Mouse (Mus musculus) embryonic facial prominence, embryonic 13.5 days (tissue): ENCODE results near the gene Avp. TPM values are rescaled to one million over a fixed set of nuclear protein-coding genes. Genes with fewer than 3 reads are reported as not detected.
"Not testable (repeated sequence)": the region's sequence is repeated elsewhere in the genome, so short reads cannot be mapped to it uniquely, and the experiment has no call there.

Experiments used
- ATAC-seq: fragments of 200-750 bp; cut with Nextera tagmentation; 2 replicates; pipeline ENCODE4 v1.8.0; 2017; ENCODE audit warnings: low read depth; ENCODE audit not compliant: insufficient number of reproducible peaks, insufficient read depth, low FRiP score, low TSS enrichment
- H3K27ac ChIP-seq: fragments of 300-500 bp; sonication (generic); 2 replicates; pipeline ENCODE4 v1.5.1; 2015; ENCODE audit warnings: moderate library complexity, mild to moderate bottlenecking, inconsistent platforms
- H3K27me3 ChIP-seq: fragments of 300-500 bp; sonication (generic); 2 replicates; pipeline ENCODE4 v1.6.1; 2015; ENCODE audit warnings: mild to moderate bottlenecking, inconsistent platforms
- H3K36me3 ChIP-seq: fragments of 300-500 bp; sonication (generic); 2 replicates; pipeline ENCODE4 v1.6.1; 2015; ENCODE audit warnings: mild to moderate bottlenecking, inconsistent platforms
- H3K4me1 ChIP-seq: fragments of 300-500 bp; sonication (generic); 2 replicates; pipeline ENCODE4 v1.6.1; 2015; ENCODE audit warnings: inconsistent platforms
- H3K4me2 ChIP-seq: fragments of 300-500 bp; sonication (generic); 2 replicates; pipeline ENCODE4 v1.6.1; 2015; ENCODE audit warnings: moderate library complexity, mild to moderate bottlenecking, inconsistent platforms
- H3K4me3 ChIP-seq: fragments of 300-500 bp; sonication (generic); 2 replicates; pipeline ENCODE4 v1.5.1; 2015; ENCODE audit warnings: mild to moderate bottlenecking, inconsistent platforms
- H3K9ac ChIP-seq: fragments of 300-500 bp; sonication (generic); 2 replicates; pipeline ENCODE4 v1.6.1; 2015; ENCODE audit warnings: mild to moderate bottlenecking, inconsistent platforms
- H3K9me3 ChIP-seq: fragments of 300-500 bp; sonication (generic); 2 replicates; pipeline ENCODE4 v1.6.1; 2016; ENCODE audit warnings: inconsistent platforms
- WGBS: fragments of 180-500 bp; shearing (Covaris S2); methylation state at CpG from one replicate; pipeline ENCODE4 v1.1.7; 2015; ENCODE audit warnings: mixed read lengths; 5-methylcytosine and 5-hydroxymethylcytosine counted together
- polyA plus RNA-seq: library from polyadenylated mRNA; unstranded; fragments of >200 nt; fragmentation: Nextera tagmentation; extraction: Ambion mirVana; gene quantifications from 2 replicates; pipeline ENCODE4 v1.2.1, GENCODE M21; 2015

Gene Avp
- polyA plus RNA-seq, 1 experiment from 2014 or later: not detected

DNA sequence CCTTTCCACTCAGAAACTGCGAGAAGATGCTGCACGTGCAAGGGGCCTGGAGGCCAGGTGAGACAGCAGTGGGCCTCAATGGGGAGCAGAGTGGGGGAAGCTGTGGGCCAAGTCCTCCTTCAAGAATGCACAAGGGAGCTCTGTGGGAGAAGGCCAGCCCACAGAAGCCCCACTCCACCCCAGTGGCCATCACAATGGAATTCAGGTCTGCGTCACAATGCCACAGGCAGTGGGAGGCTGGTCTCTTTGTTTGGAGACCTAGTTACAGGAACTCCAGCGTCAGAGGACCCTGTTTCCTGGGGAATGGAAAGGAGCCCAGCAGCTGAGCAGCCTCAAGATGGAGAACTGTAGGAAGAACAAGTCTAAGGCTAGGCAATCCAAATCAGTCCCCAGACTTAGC lies 6.8 kb upstream of the Avp start:
- H3K36me3 ChIP-seq: peaks cover 32% of the 10 kb centered on the region
- H3K9me3 ChIP-seq: no peaks in the 10 kb centered on the region
- no peaks in the 10 kb centered on the region for H3K27me3 ChIP-seq
- H3K9ac ChIP-seq: no peak overlapping the region
- H3K27ac ChIP-seq: no peak overlapping the region
- WGBS: 65% methylated on average over 4 of the region's 4 CpGs
- no peak overlapping the region for H3K4me2 ChIP-seq
- H3K4me3 ChIP-seq: no peak overlapping the region
- no peaks in the 10 kb centered on the region for H3K4me1 ChIP-seq
- ATAC-seq: no peak

DNA sequence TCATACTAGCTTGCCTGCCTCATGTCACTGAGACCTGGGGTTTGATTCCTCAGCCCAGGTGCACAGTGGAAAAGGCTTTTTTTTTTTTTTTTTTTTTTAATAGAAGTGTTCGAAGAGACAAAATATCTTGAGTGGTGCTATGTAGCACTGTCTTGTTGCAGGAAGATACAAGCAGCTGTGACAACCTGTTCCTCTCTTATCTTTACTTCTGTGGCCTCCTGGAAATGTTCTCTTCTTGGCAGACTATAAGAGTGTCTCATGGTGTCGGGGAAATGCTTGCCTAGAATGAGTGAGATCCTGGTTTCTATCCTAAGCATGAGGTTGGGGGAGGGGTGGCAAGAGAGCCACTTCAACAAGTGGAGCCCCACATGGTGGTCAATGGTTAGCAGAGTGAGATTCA lies 6.0 kb upstream of the Avp start:
- no peak overlapping the region for H3K27ac ChIP-seq
- no peaks in the 10 kb centered on the region for H3K4me1 ChIP-seq
- no peak overlapping the region for H3K9ac ChIP-seq
- peaks cover 6% of the 10 kb centered on the region; the same call in 1 of the 2 replicates for H3K27me3 ChIP-seq
- H3K36me3 ChIP-seq: peaks cover 27% of the 10 kb centered on the region
- no peak overlapping the region for H3K4me2 ChIP-seq
- WGBS: 86% methylated on average over 2 of the region's 2 CpGs
- ATAC-seq: no peak
- H3K4me3 ChIP-seq: no peak overlapping the region
- H3K9me3 ChIP-seq: no peaks in the 10 kb centered on the region

DNA sequence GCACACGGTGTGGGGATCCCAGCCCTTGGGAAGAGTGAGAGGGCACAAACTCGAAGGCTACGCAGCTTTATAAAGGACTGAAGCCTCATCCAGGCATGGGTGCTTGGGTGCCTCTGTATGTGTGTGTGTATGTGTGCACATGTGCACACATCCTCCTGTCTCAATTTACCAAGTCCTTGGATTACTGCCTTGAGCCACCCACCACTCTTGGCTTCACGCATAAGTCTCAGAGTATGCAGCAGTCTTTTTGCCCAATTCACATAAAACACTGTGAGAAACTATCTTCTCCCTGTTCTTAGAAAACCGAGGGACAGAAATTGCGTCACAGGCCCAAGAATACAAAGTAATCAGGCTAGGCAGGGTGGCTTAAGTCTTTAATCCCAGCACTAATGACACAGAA lies 3.7 kb upstream of the Avp start:
- no peak overlapping the region for H3K9ac ChIP-seq
- H3K36me3 ChIP-seq: peaks cover 11% of the 10 kb centered on the region
- H3K27me3 ChIP-seq: peaks cover 29% of the 10 kb centered on the region
- H3K4me1 ChIP-seq: peaks cover under 1% of the 10 kb centered on the region; the same call in 1 of the 2 replicates
- no peak overlapping the region for H3K4me2 ChIP-seq
- 83% methylated on average over 6 of the region's 6 CpGs for WGBS
- no peaks in the 10 kb centered on the region for H3K9me3 ChIP-seq
- no peak for ATAC-seq
- no peak overlapping the region for H3K27ac ChIP-seq
- no peak overlapping the region for H3K4me3 ChIP-seq

DNA sequence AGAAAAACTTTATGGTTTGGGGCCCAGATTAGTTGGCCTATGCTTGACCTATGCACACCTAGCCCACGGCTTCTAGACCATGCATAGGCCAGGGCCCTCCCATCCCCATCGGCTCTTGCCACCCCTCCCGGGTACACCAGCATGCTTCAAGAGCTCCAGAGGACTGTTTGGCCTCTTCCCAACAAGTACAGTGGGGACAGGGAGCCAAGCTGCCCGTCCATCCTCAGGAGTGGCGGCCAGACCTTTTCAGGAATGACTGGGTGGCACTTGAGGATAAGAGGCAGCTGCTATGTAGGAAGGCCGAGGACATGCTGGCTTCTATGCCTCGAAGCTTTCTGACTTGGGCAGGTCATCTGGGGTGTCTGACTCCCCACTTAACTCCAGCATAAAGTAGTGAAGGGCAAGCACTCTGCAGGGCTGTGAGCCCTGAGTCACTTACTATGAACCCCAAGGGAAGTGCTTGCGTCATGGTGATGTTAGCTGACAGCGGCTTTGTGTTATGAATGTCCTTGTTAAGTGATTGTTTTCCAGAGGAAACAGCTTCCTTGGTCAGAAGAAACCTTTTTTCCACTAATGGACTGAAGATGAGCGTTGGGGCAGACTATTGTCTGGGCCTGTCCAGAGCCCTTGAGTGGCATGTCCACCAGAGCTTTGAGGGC lies 1.7 kb upstream of the Avp start:
- Histone ChIP-seq H3K4me1 (peaks cover 15% of the 10 kb centered on the region), H3K36me3 (no peaks in the 10 kb centered on the region), H3K4me2 (no peak overlapping the region), H3K9me3 (no peaks in the 10 kb centered on the region), H3K27ac (no peak overlapping the region), H3K27me3 (peaks cover 49% of the 10 kb centered on the region), H3K9ac (no peak overlapping the region), H3K4me3 (no peak overlapping the region)
- WGBS: 82% methylated on average over 10 of the region's 10 CpGs
- no peak for ATAC-seq

DNA sequence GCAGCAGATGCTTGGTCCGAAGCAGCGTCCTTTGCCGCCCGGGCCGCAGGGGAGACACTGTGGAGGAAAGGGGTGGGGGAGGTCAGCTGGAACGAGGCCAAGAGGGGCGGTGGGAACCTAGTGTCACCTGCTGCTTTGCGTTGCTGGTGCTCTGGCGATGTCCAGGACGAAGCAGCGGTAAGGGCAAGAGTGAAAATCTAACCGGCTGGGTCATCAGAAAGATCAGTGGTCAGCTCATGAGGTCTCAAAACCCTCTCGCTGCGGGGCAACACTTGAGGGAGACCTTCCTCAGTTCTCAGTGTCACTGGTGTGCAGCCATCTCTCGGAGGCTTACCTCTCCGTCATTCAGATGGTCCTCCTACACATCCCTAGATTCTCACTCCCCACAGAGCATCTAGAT lies 1.2 kb downstream of the Avp start:
- Histone ChIP-seq H3K36me3 (no peaks in the 10 kb centered on the region), H3K27ac (no peak overlapping the region), H3K4me3 (peak overlapping the region; percentile 40), H3K9me3 (no peaks in the 10 kb centered on the region), H3K9ac (peak overlapping the region; percentile 67; the same call in 1 of the 2 replicates), H3K4me2 (peak overlapping the region; percentile 69), H3K27me3 (peaks cover 78% of the 10 kb centered on the region), H3K4me1 (peaks cover 29% of the 10 kb centered on the region)
- ATAC-seq: no peak
- WGBS: 4% methylated on average over 16 of the region's 16 CpGs

GRCm38 (mm10) chr2:130579791-130580190 lies 2.6 kb downstream of the Avp start:
- H3K27me3 ChIP-seq: peaks cover 92% of the 10 kb centered on the region
- H3K9ac ChIP-seq: no peak overlapping the region
- H3K9me3 ChIP-seq: no peaks in the 10 kb centered on the region
- peak overlapping the region; percentile 22; the same call in 1 of the 2 replicates for H3K4me2 ChIP-seq
- no peak overlapping the region for H3K27ac ChIP-seq
- no peaks in the 10 kb centered on the region for H3K36me3 ChIP-seq
- WGBS: 6% methylated on average over 8 of the region's 8 CpGs
- peaks cover 29% of the 10 kb centered on the region for H3K4me1 ChIP-seq
- peak overlapping the region; percentile 40; the same call in 1 of the 2 replicates for H3K4me3 ChIP-seq
- ATAC-seq: no peak

GRCm38 (mm10) chr2:130578148-130578547 lies 4.2 kb downstream of the Avp start:
- no peak for ATAC-seq
- Histone ChIP-seq H3K27me3 (peaks cover 88% of the 10 kb centered on the region), H3K27ac (no peak overlapping the region), H3K9me3 (no peaks in the 10 kb centered on the region), H3K9ac (no peak overlapping the region), H3K36me3 (no peaks in the 10 kb centered on the region), H3K4me1 (peaks cover 29% of the 10 kb centered on the region), H3K4me2 (no peak overlapping the region), H3K4me3 (no peak overlapping the region)
- 6% methylated on average over 11 of the region's 11 CpGs for WGBS

DNA sequence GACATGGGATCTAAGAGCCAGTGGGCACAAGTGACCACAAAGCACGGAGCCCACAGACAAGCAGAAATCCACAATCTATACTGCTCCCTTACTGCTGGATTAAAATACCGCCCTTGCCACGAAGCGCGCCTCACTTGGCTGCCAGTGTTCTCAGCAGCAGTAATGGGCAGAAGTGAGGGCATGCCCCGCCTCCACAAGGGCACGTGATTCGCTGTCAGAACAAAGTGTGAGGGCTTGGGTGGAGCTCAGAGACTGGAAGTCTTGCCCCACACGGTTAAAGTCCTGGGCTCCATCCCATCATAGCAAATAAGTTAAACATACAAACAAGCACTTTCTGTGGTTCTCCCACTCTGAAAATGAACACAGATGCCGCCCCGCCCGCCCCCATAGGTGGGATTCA lies 4.7 kb downstream of the Avp start:
- no peaks in the 10 kb centered on the region for H3K9me3 ChIP-seq
- H3K4me1 ChIP-seq: peaks cover 29% of the 10 kb centered on the region
- H3K4me2 ChIP-seq: peak overlapping the region; percentile 62
- no peak overlapping the region for H3K27ac ChIP-seq
- H3K36me3 ChIP-seq: no peaks in the 10 kb centered on the region
- ATAC-seq: no peak
- H3K27me3 ChIP-seq: peaks cover 83% of the 10 kb centered on the region
- 2% methylated on average over 12 of the region's 12 CpGs for WGBS
- no peak overlapping the region for H3K9ac ChIP-seq
- peak overlapping the region; percentile 37; the same call in 1 of the 2 replicates for H3K4me3 ChIP-seq

DNA sequence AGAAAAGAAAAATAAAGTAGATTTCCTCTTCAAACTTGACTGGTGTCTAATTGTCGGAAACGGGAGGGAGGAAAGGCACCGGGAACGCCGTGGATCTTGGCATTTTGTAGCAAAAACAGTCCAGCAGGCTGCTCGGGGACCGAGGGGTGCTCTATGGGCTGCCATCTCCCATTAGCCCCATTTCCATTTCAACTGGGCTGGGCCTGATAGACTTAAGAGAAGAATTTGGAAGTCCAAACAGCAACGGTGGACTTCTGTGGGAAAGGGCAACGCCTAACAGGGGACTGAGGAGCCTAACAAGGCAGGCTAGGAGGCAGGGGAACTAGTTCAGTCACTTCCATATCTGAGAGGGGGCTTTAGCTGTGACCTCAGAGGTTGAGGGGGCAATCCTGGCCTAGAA lies 5.3 kb downstream of the Avp start:
- no peaks in the 10 kb centered on the region for H3K36me3 ChIP-seq
- H3K9me3 ChIP-seq: no peaks in the 10 kb centered on the region
- no peak for ATAC-seq
- WGBS: 4% methylated on average over 9 of the region's 9 CpGs
- peak overlapping the region; percentile 37 for H3K4me3 ChIP-seq
- H3K4me1 ChIP-seq: peaks cover 29% of the 10 kb centered on the region
- H3K27me3 ChIP-seq: peaks cover 81% of the 10 kb centered on the region
- H3K9ac ChIP-seq: peak overlapping the region; percentile 57
- peak overlapping the region; percentile 62 for H3K4me2 ChIP-seq
- no peak overlapping the region for H3K27ac ChIP-seq

DNA sequence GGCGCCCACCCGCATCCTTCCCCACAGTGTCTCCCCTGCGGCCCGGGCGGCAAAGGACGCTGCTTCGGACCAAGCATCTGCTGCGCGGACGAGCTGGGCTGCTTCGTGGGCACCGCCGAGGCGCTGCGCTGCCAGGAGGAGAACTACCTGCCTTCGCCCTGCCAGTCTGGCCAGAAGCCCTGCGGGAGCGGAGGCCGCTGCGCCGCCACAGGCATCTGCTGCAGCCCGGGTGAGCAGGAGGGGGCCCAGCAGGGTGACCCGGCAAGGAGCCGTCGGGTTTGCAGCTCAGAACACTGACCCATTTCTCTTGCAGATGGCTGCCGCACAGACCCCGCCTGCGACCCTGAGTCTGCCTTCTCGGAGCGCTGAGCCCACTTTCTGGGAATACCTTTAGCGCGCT lies 5.8 kb downstream of the Avp start:
- H3K9ac ChIP-seq: peak overlapping the region; percentile 57
- H3K27me3 ChIP-seq: peaks cover 76% of the 10 kb centered on the region
- H3K27ac ChIP-seq, H3K9me3 ChIP-seq, H3K36me3 ChIP-seq, ATAC-seq: not testable (repeated sequence)
- H3K4me3 ChIP-seq: peak overlapping the region; percentile 37
- WGBS: 2% methylated on average over 29 of the region's 32 CpGs
- H3K4me2 ChIP-seq: peak overlapping the region; percentile 62
- peaks cover 29% of the 10 kb centered on the region for H3K4me1 ChIP-seq

DNA sequence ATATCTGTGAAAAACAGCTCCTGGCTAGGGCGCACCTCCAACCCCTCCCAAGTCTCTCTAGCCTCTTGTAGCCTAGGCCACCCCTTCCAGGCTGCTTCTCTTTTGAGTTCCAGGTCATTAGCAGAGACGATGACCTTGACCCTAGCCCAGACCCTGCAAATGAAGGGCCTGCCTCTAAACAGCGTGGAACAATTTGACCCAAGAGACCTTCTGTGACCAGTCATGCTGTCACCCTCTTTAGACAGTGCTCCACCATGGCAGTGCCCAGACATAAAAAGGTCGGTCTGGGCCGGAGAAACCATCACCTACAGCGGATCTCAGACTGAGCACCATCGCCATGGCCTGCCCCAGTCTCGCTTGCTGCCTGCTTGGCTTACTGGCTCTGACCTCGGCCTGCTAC lies 6.5 kb downstream of the Avp start, which contains the start of gene Oxt:
TSS of gene Oxt (plus strand) at position 301 of the 400 bp plus-strand sequence.
- 46% methylated on average over 9 of the region's 9 CpGs for WGBS

DNA sequence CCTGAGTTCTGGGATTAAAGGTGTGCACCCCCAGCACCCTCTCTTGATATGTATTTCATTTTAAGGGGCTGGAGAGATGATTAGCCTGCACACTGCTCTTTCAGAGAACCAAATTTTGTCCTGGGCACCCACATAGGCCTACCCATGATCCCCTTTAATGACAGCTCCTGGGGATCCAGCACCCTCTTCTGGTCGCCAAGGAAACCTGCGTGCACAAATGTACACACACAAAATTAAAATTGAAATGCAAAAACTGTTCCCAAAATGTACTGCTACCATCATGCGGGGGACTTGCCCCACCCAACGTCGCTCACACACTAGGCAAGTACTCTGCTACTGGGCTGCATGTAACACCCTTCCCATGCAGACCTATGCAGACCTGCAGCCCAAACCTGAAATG lies 7.4 kb downstream of the Avp start:
- H3K9ac ChIP-seq: no peak overlapping the region
- H3K4me1 ChIP-seq: peaks cover 18% of the 10 kb centered on the region
- 86% methylated on average over 5 of the region's 5 CpGs for WGBS
- no peaks in the 10 kb centered on the region for H3K36me3 ChIP-seq
- H3K9me3 ChIP-seq: no peaks in the 10 kb centered on the region
- ATAC-seq: no peak
- H3K27ac ChIP-seq: no peak overlapping the region
- no peak overlapping the region for H3K4me2 ChIP-seq
- no peak overlapping the region for H3K4me3 ChIP-seq
- peaks cover 60% of the 10 kb centered on the region for H3K27me3 ChIP-seq

More for the DNA sequence above, 6.5 kb downstream of the Avp start, which contains the start of gene Oxt:
- H3K9ac ChIP-seq: peak within 1 kb of the TSS; percentile 57
- peak within 1 kb of the TSS; percentile 37 for H3K4me3 ChIP-seq
- ATAC-seq: no peak
- H3K4me2 ChIP-seq: peak within 1 kb of the TSS; percentile 62
- H3K9me3 ChIP-seq: no peaks in the 10 kb centered on the region
- no peak within 1 kb of the TSS for H3K27ac ChIP-seq
- peaks cover 69% of the 10 kb centered on the region for H3K27me3 ChIP-seq
- H3K4me1 ChIP-seq: peaks cover 27% of the 10 kb centered on the region
- H3K36me3 ChIP-seq: no peaks in the 10 kb centered on the region
